Mouse (Mus musculus): ENCODE measurements around the gene Cfdp1. TPM values are rescaled to one million over a fixed set of nuclear protein-coding genes. Genes with fewer than 3 reads are reported as not detected.

The Cfdp1 gene
- polyA plus RNA-seq, 1 experiment, result 2.4 TPM

DNA sequence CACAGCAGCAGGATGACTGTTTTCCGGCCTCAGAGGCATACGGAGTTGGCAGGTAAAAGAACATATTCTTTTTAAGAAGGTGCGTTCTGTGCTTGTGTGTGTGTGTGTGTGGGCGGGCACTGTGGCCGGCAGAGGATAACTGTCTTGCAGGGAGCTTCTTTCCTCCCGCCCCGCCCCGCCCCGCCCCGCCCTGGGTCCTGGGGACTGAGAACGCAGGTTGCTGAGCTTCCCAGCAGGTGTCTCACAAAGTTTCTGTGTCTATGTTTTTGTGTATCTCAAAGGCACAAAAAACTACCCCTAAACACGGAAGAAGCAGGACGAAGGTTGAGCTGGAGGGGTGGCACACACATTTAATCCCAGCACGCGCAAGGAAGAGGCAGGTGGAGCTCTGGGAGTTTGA, 84.8 kb downstream of the Cfdp1 start:
- WGBS, result 85% methylated on average over 15 of the region's 15 CpGs
- no peak for DNase-seq (ENCODE audit: low read depth in 1 of 2, low spot score in 2 of 2)
- Histone ChIP-seq H3K36me3 (ENCODE audit: control insufficient read depth, insufficient read depth, low read length) (peaks cover 6% of the 10 kb centered on the region), H3K4me1 (ENCODE audit: control insufficient read depth, insufficient read depth, insufficient read length) (no peaks in the 10 kb centered on the region), H3K4me3 (ENCODE audit: extremely low read depth, insufficient read depth, insufficient read length) (no peak overlapping the region), H3K27me3 (ENCODE audit: control insufficient read depth, insufficient read depth, low read length) (no peaks in the 10 kb centered on the region), H3K27ac (ENCODE audit: insufficient read depth, low read length) (no peak overlapping the region)
- no peak for TF ChIP-seq POLR2A (IDR thresholded peaks at IDR 0.05; ENCODE audit: low read depth, low read length)
- TF ChIP-seq CTCF (IDR thresholded peaks at IDR 0.05; ENCODE audit: extremely low read depth, insufficient read depth, insufficient read length, insufficient replicate concordance), result no peak

GRCm38 (mm10) chr8:111768651-111769050, 85.4 kb downstream of the Cfdp1 start:
- TF ChIP-seq POLR2A (IDR thresholded peaks at IDR 0.05; ENCODE audit: low read depth, low read length) (no peak), CTCF (IDR thresholded peaks at IDR 0.05; ENCODE audit: extremely low read depth, insufficient read depth, insufficient read length, insufficient replicate concordance) (no peak)
- whole genome bisulfite sequencing, result 95% methylated on average over 6 of the region's 6 CpGs
- peaks cover 6% of the 10 kb centered on the region for H3K36me3 ChIP-seq (ENCODE audit: control insufficient read depth, insufficient read depth, low read length)
- H3K4me3 ChIP-seq (ENCODE audit: extremely low read depth, insufficient read depth, insufficient read length), result no peak overlapping the region
- H3K27me3 ChIP-seq (ENCODE audit: control insufficient read depth, insufficient read depth, low read length), result no peaks in the 10 kb centered on the region
- no peak overlapping the region for H3K27ac ChIP-seq (ENCODE audit: insufficient read depth, low read length)
- no peaks in the 10 kb centered on the region for H3K4me1 ChIP-seq (ENCODE audit: control insufficient read depth, insufficient read depth, insufficient read length)
- DNase-seq (ENCODE audit: low read depth in 1 of 2, low spot score in 2 of 2), result no peak

DNA sequence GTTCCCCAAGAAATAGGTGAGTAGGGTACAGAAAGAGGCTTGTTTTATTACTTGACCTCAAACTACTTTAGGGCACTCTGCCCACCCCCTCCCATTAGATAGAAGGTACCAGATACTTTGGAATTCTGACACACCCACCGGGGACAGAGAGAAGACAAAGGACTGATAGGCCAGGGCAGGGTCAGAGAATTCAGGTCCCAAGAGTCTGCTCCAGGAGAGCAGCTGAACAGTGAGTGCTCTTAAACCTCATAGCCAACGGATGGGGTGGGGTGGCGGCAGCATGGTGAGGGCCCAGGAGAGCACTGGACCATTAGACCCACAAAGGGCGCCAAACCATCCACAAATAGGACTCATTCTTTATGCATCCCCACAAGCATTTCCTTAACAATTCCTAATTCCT, 88.5 kb downstream of the Cfdp1 start:
- no peak overlapping the region for H3K27ac ChIP-seq (ENCODE audit: insufficient read depth, low read length)
- no peak for TF ChIP-seq CTCF (IDR thresholded peaks at IDR 0.05; ENCODE audit: extremely low read depth, insufficient read depth, insufficient read length, insufficient replicate concordance)
- TF ChIP-seq POLR2A (IDR thresholded peaks at IDR 0.05; ENCODE audit: low read depth, low read length), result no peak
- no peaks in the 10 kb centered on the region for H3K27me3 ChIP-seq (ENCODE audit: control insufficient read depth, insufficient read depth, low read length)
- H3K4me1 ChIP-seq (ENCODE audit: control insufficient read depth, insufficient read depth, insufficient read length), result no peaks in the 10 kb centered on the region
- H3K4me3 ChIP-seq (ENCODE audit: extremely low read depth, insufficient read depth, insufficient read length), result no peak overlapping the region
- DNase-seq (ENCODE audit: low read depth in 1 of 2, low spot score in 2 of 2), result no peak
- H3K36me3 ChIP-seq (ENCODE audit: control insufficient read depth, insufficient read depth, low read length), result peaks cover 6% of the 10 kb centered on the region
- WGBS, result 93% methylated on average over 4 of the region's 4 CpGs

DNA sequence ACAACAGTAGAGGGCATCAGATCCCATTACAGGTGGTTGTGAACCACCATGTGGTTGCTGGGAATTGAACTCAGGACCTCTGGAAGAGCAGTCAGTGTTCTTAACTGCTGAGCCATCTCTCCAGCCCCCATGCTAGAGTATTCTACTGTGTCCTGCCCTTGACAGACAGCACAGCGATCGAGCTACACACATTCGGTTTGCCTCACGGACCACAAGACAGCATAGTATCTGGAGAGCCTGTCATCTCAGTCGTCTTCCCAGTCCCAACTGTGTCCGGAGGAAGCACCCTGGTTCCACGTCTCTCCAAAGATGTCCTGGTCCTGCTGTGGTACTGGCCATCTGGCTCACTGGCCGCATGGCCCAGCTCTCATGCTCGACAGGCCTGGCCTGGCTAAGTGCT, 89.0 kb downstream of the Cfdp1 start:
- no peak for DNase-seq (ENCODE audit: low read depth in 1 of 2, low spot score in 2 of 2)
- Histone ChIP-seq H3K4me1 (ENCODE audit: control insufficient read depth, insufficient read depth, insufficient read length) (no peaks in the 10 kb centered on the region), H3K4me3 (ENCODE audit: extremely low read depth, insufficient read depth, insufficient read length) (no peak overlapping the region), H3K36me3 (ENCODE audit: control insufficient read depth, insufficient read depth, low read length) (peaks cover 6% of the 10 kb centered on the region), H3K27me3 (ENCODE audit: control insufficient read depth, insufficient read depth, low read length) (no peaks in the 10 kb centered on the region), H3K27ac (ENCODE audit: insufficient read depth, low read length) (no peak overlapping the region)
- 93% methylated on average over 9 of the region's 9 CpGs for WGBS
- no peak for TF ChIP-seq CTCF (IDR thresholded peaks at IDR 0.05; ENCODE audit: extremely low read depth, insufficient read depth, insufficient read length, insufficient replicate concordance)

DNA sequence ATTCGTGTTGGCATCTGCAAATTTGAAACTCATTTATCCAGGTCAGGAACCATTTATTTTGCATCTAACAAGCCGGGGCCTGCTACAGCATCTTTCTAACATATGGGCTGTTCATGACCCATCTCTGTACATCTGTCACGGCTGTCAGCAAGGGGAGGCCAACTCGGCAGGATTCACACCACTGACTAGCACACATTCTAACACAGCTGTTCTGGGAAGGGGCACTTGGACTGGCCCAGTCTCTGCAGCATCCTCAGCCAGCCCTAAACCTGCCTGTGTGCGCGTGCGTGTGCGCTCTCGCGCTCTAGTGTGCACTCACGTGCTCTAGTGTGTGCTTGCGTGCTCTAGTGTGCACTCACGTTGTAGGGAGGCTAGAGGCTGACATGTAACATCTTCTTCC, 93.4 kb downstream of the Cfdp1 start:
- WGBS, result 87% methylated on average over 13 of the region's 13 CpGs
- no peak for DNase-seq (ENCODE audit: low read depth in 1 of 2, low spot score in 2 of 2)

DNA sequence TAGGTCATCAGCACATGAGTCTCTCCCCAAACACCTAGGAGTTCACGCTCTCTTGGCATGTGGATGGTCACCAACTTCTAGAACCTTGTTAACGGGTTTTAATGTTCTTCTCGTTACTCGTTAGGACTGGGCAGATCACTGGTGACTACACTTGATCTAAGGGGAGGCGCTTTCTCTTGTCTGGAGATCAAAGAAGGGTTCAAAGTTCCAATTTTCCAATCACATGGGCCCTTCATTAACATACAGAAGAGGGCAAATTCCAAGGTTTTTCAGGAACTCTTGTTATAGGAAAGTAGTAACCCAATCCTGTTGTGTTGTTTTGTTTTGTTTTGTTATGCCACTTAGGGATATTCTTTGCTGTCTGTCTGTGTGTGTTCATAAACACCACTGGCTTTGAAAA, 95.3 kb downstream of the Cfdp1 start:
- H3K4me3 ChIP-seq (ENCODE audit: extremely low read depth, insufficient read depth, insufficient read length), result no peak overlapping the region
- no peaks in the 10 kb centered on the region for H3K4me1 ChIP-seq (ENCODE audit: control insufficient read depth, insufficient read depth, insufficient read length)
- no peak overlapping the region for H3K27ac ChIP-seq (ENCODE audit: insufficient read depth, low read length)
- TF ChIP-seq CTCF (IDR thresholded peaks at IDR 0.05; ENCODE audit: extremely low read depth, insufficient read depth, insufficient read length, insufficient replicate concordance), result no peak
- no peak for TF ChIP-seq POLR2A (IDR thresholded peaks at IDR 0.05; ENCODE audit: low read depth, low read length)
- no peaks in the 10 kb centered on the region for H3K36me3 ChIP-seq (ENCODE audit: control insufficient read depth, insufficient read depth, low read length)
- DNase-seq (ENCODE audit: low read depth in 1 of 2, low spot score in 2 of 2), result no peak
- WGBS, result 92% methylated on average over 5 of the region's 5 CpGs
- H3K27me3 ChIP-seq (ENCODE audit: control insufficient read depth, insufficient read depth, low read length), result no peaks in the 10 kb centered on the region

More for the DNA sequence above, 93.4 kb downstream of the Cfdp1 start:
- Histone ChIP-seq H3K27ac (ENCODE audit: insufficient read depth, low read length) (no peak overlapping the region), H3K4me3 (ENCODE audit: extremely low read depth, insufficient read depth, insufficient read length) (no peak overlapping the region), H3K27me3 (ENCODE audit: control insufficient read depth, insufficient read depth, low read length) (no peaks in the 10 kb centered on the region), H3K36me3 (ENCODE audit: control insufficient read depth, insufficient read depth, low read length) (no peaks in the 10 kb centered on the region), H3K4me1 (ENCODE audit: control insufficient read depth, insufficient read depth, insufficient read length) (no peaks in the 10 kb centered on the region)
- no peak for TF ChIP-seq CTCF (IDR thresholded peaks at IDR 0.05; ENCODE audit: extremely low read depth, insufficient read depth, insufficient read length, insufficient replicate concordance)
- no peak for TF ChIP-seq POLR2A (IDR thresholded peaks at IDR 0.05; ENCODE audit: low read depth, low read length)

DNA sequence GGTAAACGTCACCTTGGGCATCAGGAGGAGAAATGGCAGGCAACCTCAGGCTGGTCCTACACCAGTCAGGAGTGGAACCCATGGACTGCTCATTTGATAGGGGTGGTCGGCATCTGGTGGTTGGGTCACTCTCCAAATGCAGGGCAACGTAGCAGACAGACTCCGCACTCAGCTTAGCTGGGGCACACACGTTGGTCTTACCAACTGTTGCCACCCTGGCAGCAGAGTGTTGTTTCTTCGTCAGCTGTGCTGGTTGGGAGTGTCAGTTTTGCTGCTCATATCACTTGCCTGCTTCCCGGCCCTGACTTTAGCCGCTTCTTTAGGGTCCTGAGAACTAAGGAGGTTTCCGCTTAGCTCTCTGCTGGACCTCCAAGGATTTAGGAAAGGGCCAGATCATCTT, 96.5 kb downstream of the Cfdp1 start:
- 86% methylated on average over 9 of the region's 9 CpGs for WGBS
- no peak for TF ChIP-seq CTCF (IDR thresholded peaks at IDR 0.05; ENCODE audit: extremely low read depth, insufficient read depth, insufficient read length, insufficient replicate concordance)
- no peak for TF ChIP-seq POLR2A (IDR thresholded peaks at IDR 0.05; ENCODE audit: low read depth, low read length)
- DNase-seq (ENCODE audit: low read depth in 1 of 2, low spot score in 2 of 2), result no peak
- Histone ChIP-seq H3K27me3 (ENCODE audit: control insufficient read depth, insufficient read depth, low read length) (no peaks in the 10 kb centered on the region), H3K4me1 (ENCODE audit: control insufficient read depth, insufficient read depth, insufficient read length) (no peaks in the 10 kb centered on the region), H3K36me3 (ENCODE audit: control insufficient read depth, insufficient read depth, low read length) (no peaks in the 10 kb centered on the region), H3K4me3 (ENCODE audit: extremely low read depth, insufficient read depth, insufficient read length) (no peak overlapping the region), H3K27ac (ENCODE audit: insufficient read depth, low read length) (no peak overlapping the region)
